Mouse (Mus musculus) midbrain, embryonic 14.5 days (tissue): ENCODE measurements at regions not wholly inside any gene's neighbourhood (a gene's known extent, or its start where the extent isn't known, plus 50 kb on each side); places are given as distances from the start of the nearest gene placed in this dataset.
A peak's percentile ranks its signal among the peaks of the same experiment; 100 is the strongest.

ENCODE experiments used
- ATAC-seq: fragments of 200-750 bp; cut with Nextera tagmentation; 2 replicates; pipeline ENCODE4 v1.8.0; 2017; ENCODE audit warnings: moderate number of reproducible peaks, moderate library complexity; ENCODE audit not compliant: low FRiP score, low TSS enrichment
- DNase-seq: peaks from one replicate; pipeline ENCODE4 v3.0.0-alpha.2; 2015
- H3K27ac ChIP-seq: fragments of 300-500 bp; sonication (generic); replicated peaks from 2 replicates; pipeline ENCODE4 v1.5.1; 2014; ENCODE audit warnings: mild to moderate bottlenecking, low read depth, low read length, moderate library complexity
- H3K27me3 ChIP-seq: fragments of 300-500 bp; sonication (generic); 2 replicates; pipeline ENCODE4 v1.6.1; 2014; ENCODE audit warnings: low read length, control low read depth, mixed read lengths; ENCODE audit not compliant: control insufficient read depth, insufficient read depth
- H3K36me3 ChIP-seq: fragments of 300-500 bp; sonication (generic); 2 replicates; pipeline ENCODE4 v1.6.1; 2014; ENCODE audit warnings: low read length, control low read depth; ENCODE audit not compliant: control insufficient read depth, insufficient read depth
- H3K4me1 ChIP-seq: fragments of 300-500 bp; sonication (generic); 2 replicates; pipeline ENCODE4 v1.6.1; 2014; ENCODE audit warnings: mild to moderate bottlenecking, antibody characterized with exemption, low read length, control low read depth; ENCODE audit not compliant: control insufficient read depth, insufficient read depth
- H3K4me2 ChIP-seq: fragments of 300-500 bp; sonication (generic); 2 replicates; pipeline ENCODE4 v1.6.1; 2014; ENCODE audit warnings: mild to moderate bottlenecking, low read length, moderate library complexity
- H3K4me3 ChIP-seq: fragments of 300-500 bp; sonication (generic); replicated peaks from 2 replicates; pipeline ENCODE4 v1.5.1; 2014; ENCODE audit warnings: low read depth, low read length
- H3K9ac ChIP-seq: fragments of 300-500 bp; sonication (generic); replicated peaks from 2 replicates; pipeline ENCODE4 v1.6.1; 2014; ENCODE audit warnings: mild to moderate bottlenecking, low read length, moderate library complexity
- H3K9me3 ChIP-seq: fragments of 300-500 bp; sonication (generic); 2 replicates; pipeline ENCODE4 v1.6.1; 2016; ENCODE audit warnings: low read length, control low read depth, mixed read lengths; ENCODE audit not compliant: control insufficient read depth
- WGBS: fragments of 180-500 bp; shearing (Covaris S2); extraction: QIAGEN DNeasy Blood & Tissue Kit; methylation state at CpG from one replicate; pipeline ENCODE4 v1.1.7; 2014; 5-methylcytosine and 5-hydroxymethylcytosine counted together

DNA sequence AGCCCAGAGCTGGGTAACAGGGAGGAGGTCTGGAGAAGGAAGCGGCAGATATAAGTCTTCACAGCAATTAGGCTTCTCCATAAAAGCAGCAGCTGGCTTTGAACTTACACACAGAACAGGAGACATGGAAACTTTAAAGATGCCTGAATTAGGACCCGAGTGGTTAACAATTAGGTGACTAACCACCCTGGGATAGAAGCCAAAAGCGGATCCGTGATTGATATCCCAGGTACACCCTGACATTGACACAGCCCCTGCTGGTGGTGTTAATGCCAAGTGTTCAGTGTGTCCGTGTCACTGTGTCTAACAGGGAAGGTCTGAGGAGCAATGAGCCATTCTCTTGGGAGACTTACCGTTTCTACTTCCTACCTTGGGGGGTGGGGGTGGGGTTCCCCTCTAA, 92.9 kb upstream of the Klf14 start:
- Histone ChIP-seq H3K27me3 (no peaks in the 10 kb centered on the region), H3K4me1 (no peaks in the 10 kb centered on the region), H3K4me3 (no peak overlapping the region), H3K9me3 (no peaks in the 10 kb centered on the region), H3K9ac (no peak overlapping the region), H3K27ac (no peak overlapping the region), H3K36me3 (no peaks in the 10 kb centered on the region), H3K4me2 (no peak overlapping the region)
- WGBS, result 81% methylated on average over 6 of the region's 6 CpGs
- no peak for ATAC-seq
- DNase-seq, result no peak

- Histone ChIP-seq H3K36me3 (no peaks in the 10 kb centered on the region), H3K4me1 (peaks cover 4% of the 10 kb centered on the region; the same call in 1 of the 2 replicates), H3K4me3 (no peak overlapping the region), H3K9me3 (no peaks in the 10 kb centered on the region), H3K9ac (no peak overlapping the region), H3K27ac (no peak overlapping the region), H3K27me3 (no peaks in the 10 kb centered on the region), H3K4me2 (no peak overlapping the region)
- ATAC-seq, result no peak
- DNase-seq, result no peak
- WGBS, result 20% methylated on average over 8 of the region's 8 CpGs
Observed at GRCm38 (mm10) chr6:31053003-31053402, 94.1 kb upstream of the Klf14 start.

DNA sequence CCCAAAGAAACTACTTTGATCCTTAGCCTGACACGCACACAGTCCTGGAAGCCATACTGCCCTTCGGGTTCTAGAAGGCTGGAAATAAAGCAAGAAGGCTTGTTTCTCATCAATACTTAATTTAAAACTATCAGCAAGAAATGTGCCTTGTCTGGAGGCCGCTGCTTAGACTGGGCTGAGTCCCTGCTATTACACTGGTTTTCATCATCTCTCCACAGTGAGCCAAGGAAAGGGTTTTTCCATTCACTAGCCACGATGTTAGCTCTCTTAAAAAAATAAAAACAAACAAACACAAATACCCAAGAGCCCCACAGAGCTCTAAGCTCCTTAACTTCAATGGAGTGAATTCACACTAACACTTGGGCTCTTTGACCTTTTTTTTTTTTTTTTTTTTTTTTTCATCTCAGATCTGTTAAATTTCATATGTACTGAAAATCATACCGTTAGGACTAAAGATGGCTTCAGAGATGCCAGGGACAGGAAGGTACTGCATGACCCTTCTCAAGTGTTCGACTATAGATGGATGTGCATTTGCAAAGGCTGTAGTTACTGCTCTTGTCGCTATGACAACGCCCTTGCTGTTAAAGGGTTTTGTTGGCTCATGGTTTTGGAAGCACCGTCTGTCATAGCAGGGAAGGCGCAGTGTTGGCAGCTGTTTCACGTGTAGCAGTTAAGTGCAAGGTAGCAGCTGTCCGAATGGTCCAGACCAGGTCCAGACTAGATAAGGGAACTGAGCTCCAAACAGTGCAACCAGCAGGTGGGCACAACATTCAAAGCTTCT, 98.1 kb upstream of the Klf14 start:
- no peak overlapping the region; the same call in 1 of the 2 replicates for H3K27ac ChIP-seq
- H3K27me3 ChIP-seq, result no peaks in the 10 kb centered on the region
- DNase-seq (peak; percentile 67), ATAC-seq (no peak)
- H3K9me3 ChIP-seq, result no peaks in the 10 kb centered on the region
- no peak overlapping the region for H3K9ac ChIP-seq
- H3K4me2 ChIP-seq, result no peak overlapping the region
- no peak overlapping the region for H3K4me3 ChIP-seq
- WGBS, result 63% methylated on average over 12 of the region's 12 CpGs
- H3K36me3 ChIP-seq, result no peaks in the 10 kb centered on the region
- H3K4me1 ChIP-seq, result peaks cover 4% of the 10 kb centered on the region; the same call in 1 of the 2 replicates

DNA sequence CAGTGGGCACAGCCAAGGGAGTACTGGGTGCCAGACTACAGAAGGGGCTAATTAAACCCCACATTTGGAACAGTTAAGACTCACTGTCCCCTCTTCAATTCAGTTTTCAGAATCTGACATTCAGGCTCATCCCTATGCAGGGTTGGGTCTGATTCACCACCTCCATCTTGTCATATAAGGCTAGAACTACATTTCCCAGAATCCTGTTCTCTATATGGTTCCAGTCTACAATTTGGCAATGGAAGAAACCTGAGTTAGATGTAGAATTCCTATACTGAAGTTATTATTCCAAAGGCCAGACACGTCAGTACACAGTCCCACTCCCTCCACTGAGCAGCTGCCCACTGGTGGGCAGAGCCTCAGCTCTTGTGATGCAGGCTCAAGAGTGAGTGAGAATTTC, 99.4 kb upstream of the Klf14 start:
- WGBS, result 80% methylated on average over 1 of the region's 1 CpGs
- ATAC-seq, result no peak

DNA sequence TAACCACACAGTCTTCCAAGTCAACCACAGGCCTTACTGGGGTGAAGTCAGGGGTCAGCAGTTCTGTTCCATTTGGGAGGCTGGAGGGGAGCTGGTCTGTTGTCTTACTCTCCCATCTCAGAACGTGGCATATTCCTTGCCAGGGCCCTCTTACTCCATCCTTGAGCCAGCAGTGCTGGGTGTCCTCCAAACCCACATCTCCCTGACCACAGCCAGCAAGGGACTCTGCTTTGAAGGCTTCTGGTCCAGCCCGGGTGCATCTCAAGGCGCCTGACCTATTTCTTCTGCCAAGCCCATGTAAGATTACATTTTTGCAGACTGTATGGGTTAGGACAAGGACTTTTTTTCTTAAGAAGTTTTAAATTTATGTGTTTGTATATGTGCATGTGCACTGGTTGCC, 100.1 kb upstream of the Klf14 start:
- no peaks in the 10 kb centered on the region for H3K36me3 ChIP-seq
- no peak overlapping the region for H3K4me2 ChIP-seq
- no peak overlapping the region for H3K27ac ChIP-seq
- H3K4me3 ChIP-seq, result no peak overlapping the region
- no peak overlapping the region for H3K9ac ChIP-seq
- H3K4me1 ChIP-seq, result peaks cover 4% of the 10 kb centered on the region; the same call in 1 of the 2 replicates
- DNase-seq, result no peak
- 88% methylated on average over 3 of the region's 3 CpGs for WGBS
- H3K9me3 ChIP-seq, result no peaks in the 10 kb centered on the region
- H3K27me3 ChIP-seq, result no peaks in the 10 kb centered on the region
- no peak for ATAC-seq

More for the DNA sequence above, 99.4 kb upstream of the Klf14 start:
- H3K4me3 ChIP-seq, result no peak overlapping the region
- H3K27ac ChIP-seq, result no peak overlapping the region
- H3K4me1 ChIP-seq, result peaks cover 4% of the 10 kb centered on the region; the same call in 1 of the 2 replicates
- DNase-seq, result no peak
- no peak overlapping the region for H3K9ac ChIP-seq
- H3K9me3 ChIP-seq, result no peaks in the 10 kb centered on the region
- no peaks in the 10 kb centered on the region for H3K27me3 ChIP-seq
- H3K36me3 ChIP-seq, result no peaks in the 10 kb centered on the region
- H3K4me2 ChIP-seq, result no peak overlapping the region

GRCm38 (mm10) chr6:31061813-31062212, 102.9 kb upstream of the Klf14 start:
- no peak overlapping the region for H3K4me3 ChIP-seq
- no peak overlapping the region for H3K4me2 ChIP-seq
- no peak for ATAC-seq
- H3K9ac ChIP-seq, result no peak overlapping the region
- no peaks in the 10 kb centered on the region for H3K9me3 ChIP-seq
- H3K27ac ChIP-seq, result no peak overlapping the region
- H3K36me3 ChIP-seq, result no peaks in the 10 kb centered on the region
- 93% methylated on average over 4 of the region's 4 CpGs for WGBS
- peaks cover 4% of the 10 kb centered on the region; the same call in 1 of the 2 replicates for H3K4me1 ChIP-seq
- no peaks in the 10 kb centered on the region for H3K27me3 ChIP-seq
- DNase-seq, result no peak

GRCm38 (mm10) chr6:31065419-31065818, 106.5 kb upstream of the Klf14 start:
- no peaks in the 10 kb centered on the region for H3K4me1 ChIP-seq
- 86% methylated on average over 9 of the region's 9 CpGs for WGBS
- H3K4me3 ChIP-seq, result no peak overlapping the region
- H3K27ac ChIP-seq, result no peak overlapping the region
- H3K9me3 ChIP-seq, result no peaks in the 10 kb centered on the region
- H3K36me3 ChIP-seq, result no peaks in the 10 kb centered on the region
- ATAC-seq, result no peak
- H3K4me2 ChIP-seq, result no peak overlapping the region
- no peak overlapping the region for H3K9ac ChIP-seq
- H3K27me3 ChIP-seq, result no peaks in the 10 kb centered on the region
- no peak for DNase-seq

DNA sequence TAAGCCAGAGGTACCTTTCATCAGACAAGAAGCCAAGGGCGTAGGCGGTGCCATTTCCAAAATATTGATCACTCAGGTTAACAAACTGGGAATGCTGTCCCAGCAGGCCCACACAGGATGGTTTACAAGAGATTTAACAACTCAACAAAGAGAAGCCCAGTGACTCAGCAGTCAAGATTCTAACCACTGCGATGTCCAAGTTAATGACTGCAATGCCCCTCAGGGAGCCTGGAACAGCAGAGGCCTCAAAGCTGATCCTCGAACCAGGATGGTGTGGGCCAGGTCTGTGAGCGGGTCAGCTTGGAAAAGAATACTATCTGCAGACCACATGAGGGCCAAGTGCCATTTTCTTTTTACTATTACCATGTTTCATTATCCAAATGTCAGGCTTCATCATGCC, 108.0 kb upstream of the Klf14 start:
- H3K27ac ChIP-seq, result no peak overlapping the region
- DNase-seq, result no peak
- H3K4me3 ChIP-seq, result no peak overlapping the region
- no peaks in the 10 kb centered on the region for H3K36me3 ChIP-seq
- 88% methylated on average over 5 of the region's 5 CpGs for WGBS
- H3K9ac ChIP-seq, result no peak overlapping the region
- no peaks in the 10 kb centered on the region for H3K9me3 ChIP-seq
- no peaks in the 10 kb centered on the region for H3K4me1 ChIP-seq
- H3K4me2 ChIP-seq, result no peak overlapping the region
- ATAC-seq, result no peak
- H3K27me3 ChIP-seq, result no peaks in the 10 kb centered on the region

GRCm38 (mm10) chr6:31067453-31067852, 108.6 kb upstream of the Klf14 start:
- H3K27ac ChIP-seq, result no peak overlapping the region

More at GRCm38 (mm10) chr6:31067453-31067852, 108.6 kb upstream of the Klf14 start:
- WGBS, result 79% methylated on average over 7 of the region's 7 CpGs
- no peaks in the 10 kb centered on the region for H3K4me1 ChIP-seq
- H3K4me2 ChIP-seq, result no peak overlapping the region
- DNase-seq (no peak), ATAC-seq (no peak)
- H3K36me3 ChIP-seq, result no peaks in the 10 kb centered on the region
- no peaks in the 10 kb centered on the region for H3K9me3 ChIP-seq
- no peaks in the 10 kb centered on the region for H3K27me3 ChIP-seq
- no peak overlapping the region for H3K4me3 ChIP-seq
- H3K9ac ChIP-seq, result no peak overlapping the region
